Mouse (Mus musculus): ENCODE results near the gene Naa38. TPM values are rescaled to one million over a fixed set of nuclear protein-coding genes. Genes with fewer than 3 reads are reported as not detected.
A peak's percentile ranks its signal among the peaks of the same experiment; 100 is the strongest.

The Naa38 gene
- polyA plus RNA-seq, 1 experiment from 2014 or later: 151 TPM

DNA sequence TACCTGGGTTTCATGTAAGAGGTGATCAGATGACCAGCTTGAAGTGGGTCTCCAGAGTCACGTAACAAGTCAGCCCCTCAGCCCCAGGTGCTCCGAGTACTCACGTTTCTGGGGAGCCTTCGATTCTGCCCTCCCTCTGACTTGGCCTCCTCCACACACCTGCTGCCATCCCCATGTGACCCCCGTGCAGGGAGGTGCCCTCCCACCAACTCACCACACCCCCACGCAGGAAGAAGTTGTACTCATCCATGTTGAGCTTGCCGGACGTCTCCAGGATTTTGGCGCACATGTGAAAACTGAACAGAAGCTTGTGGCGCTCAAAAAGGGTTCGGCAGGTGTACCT lies 37.3 kb downstream of the Naa38 start:
- WGBS: 54% methylated on average over 11 of the region's 11 CpGs
- H3K9ac ChIP-seq: 0 out of 2 replicates have a peak overlapping the region, but pooled peaks have one; percentile 16
- peak; percentile 9; the same call in 1 of the 2 replicates for ATAC-seq (ENCODE audit: borderline replicate concordance, extremely low read depth, low FRiP score, low TSS enrichment)
- no peak overlapping the region for H3K4me3 ChIP-seq
- H3K27me3 ChIP-seq: no peaks in the 10 kb centered on the region
- no peak overlapping the region for H3K27ac ChIP-seq
- no peaks in the 10 kb centered on the region for H3K9me3 ChIP-seq
- H3K36me3 ChIP-seq: no peaks in the 10 kb centered on the region
- H3K4me2 ChIP-seq: peak overlapping the region; percentile 47
- H3K4me1 ChIP-seq: peaks cover 20% of the 10 kb centered on the region

- Histone ChIP-seq H3K4me2 (no peak overlapping the region), H3K9me3 (no peaks in the 10 kb centered on the region), H3K27me3 (no peaks in the 10 kb centered on the region), H3K4me1 (peaks cover 20% of the 10 kb centered on the region), H3K9ac (no peak overlapping the region), H3K27ac (no peak overlapping the region), H3K36me3 (no peaks in the 10 kb centered on the region), H3K4me3 (no peak overlapping the region)
- no peak for ATAC-seq (ENCODE audit: borderline replicate concordance, extremely low read depth, low FRiP score, low TSS enrichment)
- 54% methylated on average over 6 of the region's 6 CpGs for WGBS
These were observed 37.9 kb downstream of the Naa38 start for GRCm38 (mm10) chr11:69433189-69433588.

DNA sequence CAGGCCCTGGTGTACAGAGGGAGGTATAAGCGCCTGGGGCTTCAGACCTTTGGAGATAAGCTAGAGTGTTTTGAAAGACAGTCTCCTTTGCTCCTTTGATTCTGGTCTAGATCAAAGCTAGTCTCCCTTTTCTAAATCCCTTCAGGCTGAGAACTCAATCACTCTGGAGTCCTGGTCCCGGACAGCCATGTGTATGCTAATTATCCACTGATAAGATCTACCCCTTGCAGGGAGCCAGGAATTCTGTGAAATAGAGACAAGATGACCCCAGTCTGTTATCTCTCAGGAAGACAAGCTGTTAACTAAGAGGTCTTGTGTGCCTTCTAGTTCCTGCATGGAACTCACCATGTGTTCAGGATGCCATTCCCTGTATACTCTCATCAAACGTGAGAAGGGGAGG lies 42.0 kb downstream of the Naa38 start:
- Histone ChIP-seq H3K9ac (no peak overlapping the region), H3K27ac (no peak overlapping the region), H3K27me3 (no peaks in the 10 kb centered on the region), H3K4me3 (no peak overlapping the region), H3K4me2 (no peak overlapping the region), H3K4me1 (peaks cover 6% of the 10 kb centered on the region), H3K36me3 (no peaks in the 10 kb centered on the region), H3K9me3 (no peaks in the 10 kb centered on the region)
- WGBS: 31% methylated on average over 3 of the region's 3 CpGs
- no peak for ATAC-seq (ENCODE audit: borderline replicate concordance, extremely low read depth, low FRiP score, low TSS enrichment)

GRCm38 (mm10) chr11:69443328-69443727 lies 48.0 kb downstream of the Naa38 start:
- H3K27me3 ChIP-seq: no peaks in the 10 kb centered on the region
- H3K4me3 ChIP-seq: no peak overlapping the region
- no peaks in the 10 kb centered on the region for H3K36me3 ChIP-seq
- peaks cover 13% of the 10 kb centered on the region for H3K4me1 ChIP-seq
- H3K9ac ChIP-seq: no peak overlapping the region
- peak overlapping the region; percentile 38; the same call in 1 of the 2 replicates for H3K27ac ChIP-seq
- 6% methylated on average over 5 of the region's 5 CpGs for WGBS
- peak; percentile 72 for ATAC-seq (ENCODE audit: borderline replicate concordance, extremely low read depth, low FRiP score, low TSS enrichment)
- H3K9me3 ChIP-seq: no peaks in the 10 kb centered on the region; the same call in 1 of the 2 replicates
- no peak overlapping the region for H3K4me2 ChIP-seq

Other genes with a start within 250 kb of the Naa38 start
- not detected in 2 replicates for gene Alox12b, start 238.5 kb upstream of the Naa38 start, polyA plus RNA-seq (2015; fragmentation: Nextera tagmentation; extraction: Ambion mirVana)
- 0.29 and 0.67 TPM in 2 replicates for gene Alox8, start 197.6 kb upstream of the Naa38 start, polyA plus RNA-seq (2015; fragmentation: Nextera tagmentation; extraction: Ambion mirVana)
- gene Gucy2e, start 158.5 kb upstream of the Naa38 start, polyA plus RNA-seq (2015; fragmentation: Nextera tagmentation; extraction: Ambion mirVana): 0.07 and 0.08 TPM in 2 replicates
- 24.3 and 24.6 TPM in 2 replicates for gene Cntrob, start 71.7 kb upstream of the Naa38 start, polyA plus RNA-seq (2015; fragmentation: Nextera tagmentation; extraction: Ambion mirVana)
- 150 and 157 TPM in 2 replicates for gene Trappc1, start 71.5 kb upstream of the Naa38 start, polyA plus RNA-seq (2015; fragmentation: Nextera tagmentation; extraction: Ambion mirVana)
- 0.74 and 1.1 TPM in 2 replicates for gene Kcnab3, start 69.2 kb upstream of the Naa38 start, polyA plus RNA-seq (2015; fragmentation: Nextera tagmentation; extraction: Ambion mirVana)
- gene Rnf227, start 55.0 kb upstream of the Naa38 start, polyA plus RNA-seq (2015; fragmentation: Nextera tagmentation; extraction: Ambion mirVana): 12.0 and 14.8 TPM in 2 replicates
- 56.7 and 59.4 TPM in 2 replicates for gene Chd3, start 26.1 kb upstream of the Naa38 start, polyA plus RNA-seq (2015; fragmentation: Nextera tagmentation; extraction: Ambion mirVana)
- gene Cyb5d1, start 144 bp downstream of the Naa38 start, polyA plus RNA-seq (2015; fragmentation: Nextera tagmentation; extraction: Ambion mirVana): 28.4 and 31.5 TPM in 2 replicates
- gene Tmem88, start 2.7 kb downstream of the Naa38 start, polyA plus RNA-seq (2015; fragmentation: Nextera tagmentation; extraction: Ambion mirVana): 46.7 and 49.8 TPM in 2 replicates
- gene Kdm6b, start 18.2 kb downstream of the Naa38 start, polyA plus RNA-seq (2015; fragmentation: Nextera tagmentation; extraction: Ambion mirVana): 22.7 and 23.4 TPM in 2 replicates
- gene Dnah2, start 153.6 kb downstream of the Naa38 start, polyA plus RNA-seq (2015; fragmentation: Nextera tagmentation; extraction: Ambion mirVana): 1.1 and 1.2 TPM in 2 replicates
- 8.5 and 8.8 TPM in 2 replicates for gene Efnb3, start 164.7 kb downstream of the Naa38 start, polyA plus RNA-seq (2015; fragmentation: Nextera tagmentation; extraction: Ambion mirVana)
- 28.3 and 28.4 TPM in 2 replicates for gene Wrap53, start 184.8 kb downstream of the Naa38 start, polyA plus RNA-seq (2015; fragmentation: Nextera tagmentation; extraction: Ambion mirVana)
- gene Trp53, start 184.9 kb downstream of the Naa38 start, polyA plus RNA-seq (2015; fragmentation: Nextera tagmentation; extraction: Ambion mirVana): 168 and 170 TPM in 2 replicates
- 8.4 and 10.1 TPM in 2 replicates for gene Atp1b2, start 210.5 kb downstream of the Naa38 start, polyA plus RNA-seq (2015; fragmentation: Nextera tagmentation; extraction: Ambion mirVana)
- gene Shbg, start 222.4 kb downstream of the Naa38 start, polyA plus RNA-seq (2015; fragmentation: Nextera tagmentation; extraction: Ambion mirVana): not detected in 2 replicates
- 17.8 and 18.6 TPM in 2 replicates for gene Sat2, start 226.5 kb downstream of the Naa38 start, polyA plus RNA-seq (2015; fragmentation: Nextera tagmentation; extraction: Ambion mirVana)
- 26.7 and 27.8 TPM in 2 replicates for gene Fxr2, start 237.5 kb downstream of the Naa38 start, polyA plus RNA-seq (2015; fragmentation: Nextera tagmentation; extraction: Ambion mirVana)

Measured in lung, embryonic 15.5 days (tissue).